Mouse (Mus musculus) spleen, adult 12 weeks (tissue): ENCODE data around the gene Dglucy.
A peak's percentile ranks its signal among the peaks of the same experiment; 100 is the strongest.

Experiments
- DNase-seq: peaks from one replicate; pipeline ENCODE4 v3.0.0; 2022; ENCODE audit warnings: low spot score

Dglucy gene

DNA sequence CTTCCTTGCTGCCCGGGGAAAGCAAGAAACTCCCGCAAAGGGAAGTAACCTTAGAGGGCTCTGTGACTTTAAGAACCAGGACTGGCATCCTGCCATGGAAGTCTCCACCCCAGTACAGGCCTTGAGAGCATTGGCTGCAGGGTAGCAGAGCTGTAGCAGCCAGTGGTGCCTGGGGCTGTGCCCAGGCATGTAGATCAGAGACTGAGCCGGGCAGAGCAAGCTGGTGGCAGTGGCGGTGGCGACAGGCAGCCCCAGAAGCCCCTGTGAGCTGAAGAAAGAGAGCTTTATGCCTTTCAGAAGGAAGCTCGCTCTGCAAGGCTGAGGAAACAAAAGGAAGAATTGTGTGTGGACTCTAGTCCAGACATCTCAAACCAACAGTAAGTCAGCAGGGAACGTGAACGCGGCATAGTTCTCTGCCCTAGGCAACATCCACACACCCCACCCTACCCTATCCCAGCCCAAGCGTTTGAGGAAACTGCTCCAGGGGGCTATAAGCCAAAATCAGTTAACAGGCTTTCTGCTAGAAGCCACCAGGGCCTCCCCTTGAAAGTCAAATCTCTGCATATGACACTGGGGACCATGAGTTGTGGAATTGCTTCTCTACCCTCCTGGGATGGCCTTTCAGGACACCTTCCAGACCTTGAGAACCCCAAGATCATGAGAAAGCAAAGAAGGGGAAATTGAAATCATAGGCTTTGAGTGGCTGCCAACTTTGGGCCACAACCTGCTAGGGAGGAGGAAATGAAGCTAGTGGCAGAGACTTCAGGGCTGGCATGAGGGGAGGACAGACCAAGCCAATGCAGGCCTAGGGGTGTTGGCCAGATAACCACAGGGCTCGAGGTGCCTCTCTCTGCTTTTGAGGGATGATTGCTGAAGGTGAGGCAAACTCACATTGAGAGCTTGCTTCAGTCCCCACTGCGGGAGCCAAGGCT, at the start of gene Dglucy:
Dglucy (plus strand) TSS at position 124 of the 932 bp plus-strand sequence.
- DNase-seq, result peak; percentile 57

GRCm38 (mm10) chr12:100735156-100735555, 43.7 kb upstream of the Dglucy start:
- DNase-seq, result no peak

- DNase-seq, result no peak
Measured at GRCm38 (mm10) chr12:100735581-100735980, 43.3 kb upstream of the Dglucy start.

DNA sequence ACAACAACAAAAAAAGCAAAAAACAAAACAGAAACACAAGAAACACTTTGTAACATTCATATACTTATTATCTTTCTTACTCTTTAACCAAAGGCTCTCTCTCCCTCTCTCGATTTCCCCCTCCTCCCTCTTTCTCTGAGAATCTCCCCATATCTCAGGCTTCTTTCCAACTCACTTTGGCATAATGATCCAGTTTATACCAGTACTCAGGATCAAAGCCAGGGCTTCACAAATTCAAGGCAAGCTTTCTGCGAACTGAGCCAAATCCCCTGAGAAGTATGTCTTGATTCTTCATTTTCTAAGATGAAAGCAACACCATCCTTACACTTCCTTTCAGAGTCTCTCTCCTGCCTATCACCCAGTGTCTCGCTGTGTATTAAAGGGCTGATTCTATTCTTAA, 40.4 kb upstream of the Dglucy start:
- no peak for DNase-seq

DNA sequence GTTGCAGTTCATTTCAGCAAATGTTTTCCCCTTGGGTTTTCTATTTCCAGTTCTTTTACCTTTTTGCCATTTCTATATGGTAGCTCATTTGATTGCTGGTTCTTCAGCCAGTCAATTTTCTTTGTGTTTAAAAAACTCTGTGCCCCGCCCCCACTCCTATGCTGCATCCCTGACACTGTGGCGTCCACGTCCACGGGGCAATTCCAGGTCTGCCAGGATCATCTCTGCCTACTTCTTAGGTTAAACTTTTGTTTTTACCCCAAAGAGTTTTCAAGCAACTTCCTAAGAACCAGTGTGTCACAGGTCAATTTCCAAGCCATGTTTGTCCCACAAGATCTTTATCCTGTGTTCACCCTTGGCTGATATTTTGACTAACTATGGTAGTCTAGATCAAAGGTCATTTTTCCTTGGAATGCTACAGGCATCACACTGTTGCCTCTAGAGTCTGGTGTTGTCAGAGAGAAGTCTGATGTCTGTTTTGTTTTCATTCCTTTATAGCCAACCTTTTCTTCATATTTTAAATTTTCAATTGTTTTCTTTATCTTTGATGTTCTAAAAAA, 39.8 kb upstream of the Dglucy start:
- DNase-seq, result no peak

- DNase-seq, result no peak
Measured at GRCm38 (mm10) chr12:100740313-100740712, 38.5 kb upstream of the Dglucy start.

DNA sequence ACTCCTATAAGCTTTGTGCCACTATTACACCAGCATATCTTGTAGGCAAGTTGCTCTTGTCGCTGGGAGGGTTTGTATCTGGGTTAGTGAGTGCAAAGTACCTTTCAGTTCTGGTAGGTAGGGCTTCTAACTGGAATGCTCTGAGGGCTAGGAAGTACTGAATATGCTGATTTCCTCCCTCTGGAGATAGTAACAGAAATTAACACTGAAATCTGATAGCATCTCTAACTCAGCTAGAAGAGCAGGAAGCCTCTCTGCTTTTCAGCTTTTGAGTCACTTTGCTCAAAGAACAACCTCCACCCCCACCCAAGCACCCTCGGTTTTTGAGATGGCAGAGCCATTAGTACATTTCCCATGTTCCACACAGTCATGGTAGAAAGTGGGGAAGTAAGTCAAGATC, 36.4 kb upstream of the Dglucy start:
- DNase-seq, result no peak

- no peak for DNase-seq
Measured at GRCm38 (mm10) chr12:100752977-100753376, 25.9 kb upstream of the Dglucy start.

- DNase-seq, result no peak
Measured at GRCm38 (mm10) chr12:100753716-100754115, 25.1 kb upstream of the Dglucy start.

GRCm38 (mm10) chr12:100757427-100757826, 21.4 kb upstream of the Dglucy start:
- DNase-seq, result no peak

DNA sequence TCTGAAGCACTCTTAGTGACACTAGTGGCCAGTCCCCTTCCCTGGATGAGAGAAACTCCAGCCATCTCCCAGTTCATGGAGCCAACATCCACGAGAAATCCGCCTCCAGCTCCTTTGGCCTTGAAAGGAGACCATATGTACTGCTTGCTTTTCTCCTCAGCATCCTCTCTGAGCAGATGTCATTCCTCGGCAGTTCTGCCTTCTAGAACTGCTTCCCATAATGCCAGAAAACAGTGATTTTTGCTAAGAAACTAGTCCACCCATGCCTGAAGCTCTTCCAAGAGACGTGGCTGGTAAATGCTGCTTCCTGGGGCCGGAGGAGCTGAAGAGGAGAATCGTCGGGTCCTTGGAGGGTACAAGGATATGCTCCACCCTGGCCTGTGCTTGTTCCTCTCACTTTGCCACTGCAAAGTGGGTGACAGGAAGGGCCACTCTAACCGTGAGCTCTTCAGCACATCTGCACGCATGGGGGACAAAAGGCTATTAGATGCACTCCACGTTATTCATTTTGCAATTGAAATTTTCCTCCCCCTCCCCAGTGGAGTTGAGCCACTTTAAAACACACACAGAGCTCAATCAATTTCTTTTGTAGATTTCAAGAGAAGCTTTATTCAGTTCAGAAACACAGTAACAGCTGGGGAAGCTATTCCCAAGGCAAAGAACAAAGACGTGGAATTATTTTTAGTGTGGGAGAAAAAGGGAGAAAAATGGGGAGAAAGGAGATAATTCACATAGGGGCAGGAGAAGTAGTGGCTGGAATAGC, 16.0 kb upstream of the Dglucy start:
- DNase-seq, result no peak

- DNase-seq, result no peak
Measured at GRCm38 (mm10) chr12:100764329-100765018, 14.4 kb upstream of the Dglucy start.

GRCm38 (mm10) chr12:100769871-100770270, 9.0 kb upstream of the Dglucy start:
- no peak for DNase-seq

DNA sequence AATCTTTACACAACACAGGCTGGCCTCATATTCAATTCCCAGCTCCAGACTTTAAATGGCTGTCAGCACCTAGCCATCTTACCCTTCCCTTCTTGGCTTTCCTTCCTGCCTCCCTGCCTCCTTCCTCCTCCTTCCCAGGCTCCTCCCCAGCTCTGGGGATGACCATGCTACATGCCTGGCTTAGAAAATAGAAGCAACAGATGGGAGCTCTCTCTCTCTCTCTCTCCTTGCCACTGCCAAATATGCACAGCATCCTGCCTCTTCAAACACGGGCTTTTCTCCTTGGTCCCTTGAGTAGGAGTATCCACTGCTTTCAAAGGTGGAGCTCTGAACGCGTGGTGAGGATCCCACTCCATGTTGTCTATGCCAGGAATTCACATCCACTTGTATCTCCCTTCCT, 8.1 kb upstream of the Dglucy start:
- DNase-seq, result no peak

GRCm38 (mm10) chr12:100772230-100772984, 6.5 kb upstream of the Dglucy start:
- no peak for DNase-seq

DNA sequence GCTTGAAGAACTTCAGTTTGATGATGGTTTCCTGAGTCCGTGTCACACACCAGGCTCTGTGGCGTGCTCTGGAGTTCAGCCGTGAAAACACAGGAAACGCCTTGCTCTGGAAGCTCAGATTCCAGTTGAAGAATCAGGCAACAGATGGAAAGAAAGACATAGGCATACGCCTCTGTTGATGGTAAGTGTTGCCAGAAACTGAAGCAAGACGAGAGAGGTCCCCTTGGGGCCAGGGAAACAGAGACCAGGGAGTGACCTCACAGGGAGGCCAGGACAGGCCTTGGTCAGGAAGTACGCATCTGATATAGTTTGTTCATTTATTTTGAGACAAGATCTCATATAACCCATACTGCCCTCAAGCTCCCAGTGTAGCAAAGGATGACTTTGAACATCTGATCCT, 4.1 kb upstream of the Dglucy start:
- no peak for DNase-seq

DNA sequence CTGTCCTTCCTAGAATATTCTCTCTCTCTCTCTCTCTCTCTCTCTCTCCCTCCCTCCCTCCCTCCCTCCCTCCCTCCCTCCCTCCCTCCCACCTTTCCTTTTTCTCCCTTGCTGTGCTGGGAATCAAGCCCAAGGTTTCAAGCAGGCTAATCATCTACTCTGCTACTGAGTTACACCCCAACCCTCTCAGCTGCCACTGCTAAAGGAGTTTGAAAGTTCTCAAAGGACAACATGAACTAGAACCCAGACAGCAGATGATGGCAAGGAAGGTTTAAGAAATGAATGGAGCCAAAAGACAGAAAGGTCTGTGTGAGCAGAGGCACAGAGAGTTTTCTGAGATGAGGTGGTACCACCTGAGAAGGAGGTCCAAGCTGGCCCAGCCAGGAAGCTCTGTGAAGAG, 3.6 kb upstream of the Dglucy start:
- no peak for DNase-seq

DNA sequence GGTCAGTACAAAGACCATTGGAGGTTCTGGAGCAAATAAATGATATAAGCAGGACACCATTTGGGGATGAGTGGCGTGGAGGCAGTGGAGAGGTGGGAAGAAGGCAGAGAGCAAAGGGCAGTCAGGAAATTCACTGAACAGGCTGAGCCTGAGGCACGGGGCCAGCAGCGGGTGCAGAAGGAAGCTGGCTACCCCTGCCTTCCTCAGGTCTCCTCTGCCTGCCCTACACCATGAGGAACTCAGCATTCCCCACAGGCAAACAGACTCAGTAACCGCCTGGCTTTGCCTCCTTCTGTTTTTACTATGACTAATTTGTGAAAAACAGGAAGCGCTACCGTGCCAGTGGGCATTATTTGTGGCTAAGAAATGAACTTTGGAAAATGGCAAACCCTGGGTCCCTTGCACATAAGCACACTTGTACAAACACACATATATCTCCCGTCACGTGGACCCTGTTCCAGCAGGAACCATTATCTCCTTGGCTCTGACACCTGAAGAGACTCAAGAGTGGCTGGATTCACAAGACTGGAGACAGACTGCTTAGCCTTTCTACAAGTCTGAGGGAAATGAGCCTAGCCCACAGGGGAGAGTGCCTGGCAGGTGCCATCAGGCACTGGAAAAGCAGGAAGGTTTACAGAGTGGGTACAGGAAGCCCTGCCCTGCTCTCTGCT, 2.8 kb upstream of the Dglucy start:
- no peak for DNase-seq

DNA sequence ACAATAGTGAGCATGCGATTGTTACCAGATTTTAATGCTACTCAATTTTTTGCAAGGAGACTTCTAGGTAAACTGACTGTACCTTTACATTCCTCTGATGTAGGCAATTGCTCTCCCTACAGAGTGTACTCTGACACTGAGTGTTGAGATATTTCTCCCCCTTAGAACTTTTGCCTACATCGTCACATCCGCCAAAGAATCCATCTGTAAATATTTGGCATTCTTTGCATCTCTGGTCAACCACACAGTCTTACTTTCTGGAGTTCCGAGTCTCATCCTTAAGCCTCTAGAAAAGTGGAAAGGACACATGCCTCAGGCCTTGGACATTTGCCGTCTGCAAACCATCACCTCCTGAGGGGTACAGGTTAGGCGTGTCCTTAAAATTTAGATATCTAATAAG, 1.9 kb upstream of the Dglucy start:
- DNase-seq, result no peak

DNA sequence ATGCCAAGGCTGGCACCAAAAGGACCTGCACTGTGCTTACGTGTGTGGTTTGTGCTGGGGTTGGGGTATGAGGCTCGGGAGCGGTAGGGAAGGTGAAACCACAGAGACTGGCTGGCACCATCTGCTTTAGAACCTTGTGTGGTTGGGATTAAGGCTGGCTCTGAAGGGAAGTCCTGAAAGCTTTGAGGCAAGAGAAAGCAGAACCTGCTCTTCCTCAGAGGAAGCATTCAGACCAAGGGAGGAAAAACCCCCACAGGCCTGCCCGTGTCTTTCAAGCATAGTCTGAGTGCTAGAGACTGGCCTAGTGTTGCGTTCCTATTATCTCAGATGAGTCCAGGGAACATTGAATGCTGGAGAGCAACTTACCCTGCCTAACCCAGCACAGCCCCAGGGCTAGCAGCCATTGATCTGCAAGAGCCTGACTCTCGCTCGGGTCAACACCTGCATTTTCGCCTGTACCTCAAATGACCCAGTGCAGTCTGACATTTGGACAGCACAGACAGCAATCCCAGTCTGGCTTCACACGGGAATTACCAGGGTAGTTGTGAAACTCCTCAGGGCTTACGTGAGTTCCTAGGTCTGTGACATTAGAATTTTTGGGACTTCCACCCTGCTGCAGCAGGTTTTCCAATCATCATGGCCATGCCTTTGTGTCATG, 452 bp upstream of the Dglucy start:
- no peak for DNase-seq
